Mouse (Mus musculus) olfactory bulb, adult 2 months (tissue): ENCODE data around the gene Grip1.

Experiments used
- CTCF ChIP-seq: fragments of 200-500 bp; IDR thresholded peaks from 2 replicates; pipeline ENCODE4 v1.5.1; 2012; ENCODE audit warnings: low read depth, mild to moderate bottlenecking, low read length, moderate library complexity; ENCODE audit not compliant: insufficient read depth
- POLR2A ChIP-seq: fragments of 200-500 bp; IDR thresholded peaks from 2 replicates; pipeline ENCODE4 v1.6.1; 2012; ENCODE audit warnings: mild to moderate bottlenecking, low read depth, low read length, moderate library complexity; ENCODE audit not compliant: insufficient read depth

- TF ChIP-seq POLR2A (no peak), CTCF (no peak)
Observed at GRCm38 (mm10) chr10:119839645-119840044, 386.0 kb downstream of the Grip1 start.
